Mouse (Mus musculus) kidney, postnatal 0 days (tissue): ENCODE measurements around the gene Pvalb. TPM values are rescaled to one million over a fixed set of nuclear protein-coding genes. Genes with fewer than 3 reads are reported as not detected.
A peak's percentile ranks its signal among the peaks of the same experiment; 100 is the strongest.

Source experiments
- ATAC-seq: fragments of 200-750 bp; cut with Nextera tagmentation; replicated peaks from 2 replicates; pipeline ENCODE4 v1.8.0; 2017; ENCODE audit warnings: low read depth, moderate number of reproducible peaks, moderate TSS enrichment, moderate library complexity; ENCODE audit not compliant: low FRiP score
- DNase-seq: peaks from one replicate; pipeline ENCODE4 v3.0.0-alpha.2; 2016; ENCODE audit warnings: low spot score
- H3K27ac ChIP-seq: fragments of 300-500 bp; sonication (generic); 2 replicates; pipeline ENCODE4 v1.5.1; 2014; ENCODE audit warnings: mild to moderate bottlenecking
- H3K27me3 ChIP-seq: fragments of 300-500 bp; sonication (generic); 2 replicates; pipeline ENCODE4 v1.6.1; 2014; ENCODE audit warnings: low read length, mixed read lengths; ENCODE audit not compliant: insufficient read depth
- H3K36me3 ChIP-seq: fragments of 300-500 bp; sonication (generic); 2 replicates; pipeline ENCODE4 v1.6.1; 2014; ENCODE audit warnings: low read length, mixed read lengths; ENCODE audit not compliant: insufficient read depth
- H3K4me1 ChIP-seq: fragments of 300-500 bp; sonication (generic); replicated peaks from 2 replicates; pipeline ENCODE4 v1.6.1; 2014; ENCODE audit warnings: antibody characterized with exemption, low read length, mixed read lengths; ENCODE audit not compliant: insufficient read depth
- H3K4me2 ChIP-seq: fragments of 300-500 bp; sonication (generic); 2 replicates; pipeline ENCODE4 v1.6.1; 2014; ENCODE audit warnings: mild to moderate bottlenecking, low read length, moderate library complexity, mixed read lengths
- H3K4me3 ChIP-seq: fragments of 300-500 bp; sonication (generic); replicated peaks from 2 replicates; pipeline ENCODE4 v1.5.1; 2014; ENCODE audit warnings: low read depth, low read length
- H3K9ac ChIP-seq: fragments of 300-500 bp; sonication (generic); 2 replicates; pipeline ENCODE4 v1.6.1; 2014; ENCODE audit warnings: low read depth, low read length
- H3K9me3 ChIP-seq: fragments of 300-500 bp; sonication (generic); replicated peaks from 2 replicates; pipeline ENCODE4 v1.6.1; 2016; ENCODE audit warnings: low read length, inconsistent platforms, mixed read lengths
- CTCF ChIP-seq: IDR thresholded peaks from 2 replicates; pipeline ENCODE4 v1.5.1; 2016; ENCODE audit warnings: antibody characterized with exemption, low read depth, mild to moderate bottlenecking, moderate library complexity
- WGBS: fragments of 180-500 bp; shearing (Covaris S2); extraction: QIAGEN DNeasy Blood & Tissue Kit; methylation state at CpG from one replicate; pipeline ENCODE4 v1.1.7; 2014; 5-methylcytosine and 5-hydroxymethylcytosine counted together
- polyA plus RNA-seq: library from polyadenylated mRNA; unstranded; fragments of >200 nt; fragmentation: Nextera tagmentation; extraction: Ambion mirVana; gene quantifications from 2 replicates; pipeline ENCODE4 v1.2.1, GENCODE M21; 2015

Pvalb gene
- polyA plus RNA-seq, 1 experiment from 2014 or later = 0.43 TPM

GRCm38 (mm10) chr15:78243774-78244173, 37.6 kb upstream of the Pvalb start:
- Histone ChIP-seq H3K36me3 (no peaks in the 10 kb centered on the region), H3K4me3 (no peak overlapping the region), H3K27me3 (no peaks in the 10 kb centered on the region), H3K9me3 (no peaks in the 10 kb centered on the region), H3K27ac (no peak overlapping the region), H3K4me2 (no peak overlapping the region), H3K4me1 (no peaks in the 10 kb centered on the region), H3K9ac (no peak overlapping the region)
- no peak for TF ChIP-seq CTCF
- DNase-seq = no peak
- no peak for ATAC-seq
- 75% methylated on average over 6 of the region's 6 CpGs for WGBS

GRCm38 (mm10) chr15:78243061-78243460, 36.9 kb upstream of the Pvalb start:
- H3K9ac ChIP-seq = no peak overlapping the region
- no peak for TF ChIP-seq CTCF
- no peaks in the 10 kb centered on the region for H3K4me1 ChIP-seq
- H3K27me3 ChIP-seq = no peaks in the 10 kb centered on the region
- H3K4me2 ChIP-seq = no peak overlapping the region
- DNase-seq (no peak), ATAC-seq (no peak)
- 71% methylated on average over 8 of the region's 8 CpGs for WGBS
- H3K9me3 ChIP-seq = no peaks in the 10 kb centered on the region
- H3K27ac ChIP-seq = no peak overlapping the region
- H3K36me3 ChIP-seq = no peaks in the 10 kb centered on the region
- no peak overlapping the region for H3K4me3 ChIP-seq

- no peaks in the 10 kb centered on the region for H3K9me3 ChIP-seq
- WGBS = 24% methylated on average over 11 of the region's 11 CpGs
- H3K27ac ChIP-seq = no peak overlapping the region
- no peaks in the 10 kb centered on the region for H3K27me3 ChIP-seq
- H3K36me3 ChIP-seq = no peaks in the 10 kb centered on the region
- no peak for TF ChIP-seq CTCF
- no peak overlapping the region for H3K9ac ChIP-seq
- DNase-seq (peak; percentile 27), ATAC-seq (0 out of 2 replicates have a peak, but pooled peaks have one; percentile 17)
- H3K4me2 ChIP-seq = no peak overlapping the region
- H3K4me1 ChIP-seq = no peaks in the 10 kb centered on the region
- no peak overlapping the region for H3K4me3 ChIP-seq
Measured at GRCm38 (mm10) chr15:78241335-78241734, 35.1 kb upstream of the Pvalb start.

- H3K4me3 ChIP-seq = no peak overlapping the region
- TF ChIP-seq CTCF = no peak
- no peaks in the 10 kb centered on the region for H3K27me3 ChIP-seq
- no peaks in the 10 kb centered on the region for H3K4me1 ChIP-seq
- DNase-seq = no peak
- H3K9me3 ChIP-seq = no peaks in the 10 kb centered on the region
- 36% methylated on average over 14 of the region's 14 CpGs for WGBS
- no peak overlapping the region for H3K27ac ChIP-seq
- H3K4me2 ChIP-seq = no peak overlapping the region
- ATAC-seq = no peak
- H3K36me3 ChIP-seq = no peaks in the 10 kb centered on the region
- H3K9ac ChIP-seq = no peak overlapping the region
Measured at GRCm38 (mm10) chr15:78239956-78240617, 33.9 kb upstream of the Pvalb start.

- Histone ChIP-seq H3K4me3 (no peak overlapping the region), H3K9me3 (no peaks in the 10 kb centered on the region), H3K4me1 (no peaks in the 10 kb centered on the region), H3K27ac (no peak overlapping the region), H3K36me3 (no peaks in the 10 kb centered on the region), H3K4me2 (no peak overlapping the region), H3K27me3 (no peaks in the 10 kb centered on the region), H3K9ac (no peak overlapping the region)
- ATAC-seq (no peak), DNase-seq (peak; percentile 91)
- peak; percentile 99 for TF ChIP-seq CTCF
- WGBS = 11% methylated on average over 10 of the region's 10 CpGs
Measured at GRCm38 (mm10) chr15:78239453-78239852, 33.3 kb upstream of the Pvalb start.

GRCm38 (mm10) chr15:78234823-78235509, 28.8 kb upstream of the Pvalb start:
- no peaks in the 10 kb centered on the region for H3K4me1 ChIP-seq
- 0 out of 2 replicates have a peak, but pooled peaks have one; percentile 7 for TF ChIP-seq CTCF
- H3K27me3 ChIP-seq = no peaks in the 10 kb centered on the region
- no peaks in the 10 kb centered on the region for H3K36me3 ChIP-seq
- DNase-seq = no peak
- no peak overlapping the region for H3K27ac ChIP-seq
- WGBS = 71% methylated on average over 5 of the region's 5 CpGs
- H3K4me2 ChIP-seq = no peak overlapping the region
- no peak for ATAC-seq
- H3K9me3 ChIP-seq = no peaks in the 10 kb centered on the region
- H3K9ac ChIP-seq = no peak overlapping the region
- H3K4me3 ChIP-seq = no peak overlapping the region
